Mouse (Mus musculus) erythroblast, embryonic 14.5 days (primary cell): ENCODE measurements around the gene Islr.

Experiments
- GATA1 ChIP-seq: IDR thresholded peaks from 2 replicates; pipeline ENCODE4 v1.6.1; 2012; ENCODE audit warnings: low read length, inconsistent platforms, mixed read lengths
- TAL1 ChIP-seq: IDR thresholded peaks from 3 replicates; pipeline ENCODE4 v1.6.1; 2012; ENCODE audit warnings: low read length, inconsistent platforms, mixed read lengths

- TF ChIP-seq GATA1 = no peak
- no peak for TF ChIP-seq TAL1
These were observed 20.2 kb upstream of the Islr start for GRCm38 (mm10) chr9:58224356-58224755.
